Mouse (Mus musculus) ES-E14 (cell line): ENCODE data around the gene Tbc1d4.

ENCODE experiments used
- CHD2 ChIP-seq: IDR thresholded peaks from 2 replicates; pipeline ENCODE4 v1.6.1; 2014; ENCODE audit warnings: mild to moderate bottlenecking, low read depth, low read length, inconsistent platforms
- HCFC1 ChIP-seq: IDR thresholded peaks from 2 replicates; pipeline ENCODE4 v1.6.1; 2012; ENCODE audit warnings: low read length, inconsistent platforms, borderline replicate concordance; ENCODE audit not compliant: insufficient read depth
- MAFK ChIP-seq: IDR thresholded peaks from 2 replicates; pipeline ENCODE4 v1.6.1; 2014; ENCODE audit warnings: mild to moderate bottlenecking, low read depth, low read length, inconsistent platforms; ENCODE audit not compliant: insufficient read depth
- ZNF384 ChIP-seq: IDR thresholded peaks from 2 replicates; pipeline ENCODE4 v1.6.1; 2012; ENCODE audit warnings: low read depth, low read length, inconsistent platforms

DNA sequence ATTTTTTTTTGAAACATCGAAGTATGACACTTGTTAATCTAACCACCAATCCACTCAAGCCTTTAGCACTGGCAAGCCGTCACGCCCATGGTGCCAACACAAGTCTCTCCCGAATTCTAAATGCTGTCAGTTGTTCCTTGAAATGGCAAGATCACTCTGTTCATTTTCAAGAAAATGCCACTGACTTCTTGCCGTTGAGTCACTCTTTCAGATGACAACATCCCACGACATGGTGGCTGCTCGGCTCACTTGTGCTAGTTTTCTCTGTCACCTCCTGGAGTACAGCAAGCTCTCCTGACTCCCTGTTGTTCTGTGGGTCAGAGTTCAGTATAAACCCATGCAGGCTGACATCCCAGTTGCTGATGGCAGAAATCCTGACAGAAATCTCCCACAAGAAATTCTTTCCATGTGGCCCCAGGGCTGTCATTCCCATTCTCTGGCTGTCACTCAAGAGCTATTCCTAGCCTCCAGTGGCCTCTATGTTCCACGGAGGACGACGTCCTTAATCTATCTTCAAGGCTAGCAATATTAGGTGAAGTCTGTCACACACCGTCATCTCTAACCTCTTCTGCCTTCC is 81.5 kb downstream of the Tbc1d4 start:
- TF ChIP-seq HCFC1: no peak
- no peak for TF ChIP-seq CHD2
- no peak for TF ChIP-seq ZNF384
- TF ChIP-seq MAFK: no peak
